Mouse (Mus musculus): ENCODE results near the gene Arhgef17. TPM values are rescaled to one million over a fixed set of nuclear protein-coding genes. Genes with fewer than 3 reads are reported as not detected.

Gene Arhgef17
- total RNA-seq, 2 experiments from 2014 or later: 134 to 142 TPM

GRCm38 (mm10) chr7:100836657-100837056 lies 95.2 kb downstream of the Arhgef17 start:
- DNase-seq (ENCODE audit: extremely low spot score in 1 of 2, low spot score in 2 of 2): no peak
- Histone ChIP-seq H3K27ac (no peak overlapping the region), H3K4me3 (no peak overlapping the region)
- intact Hi-C loops (cut with DNase I): no loop called here
- TF ChIP-seq CTCF (IDR thresholded peaks at IDR 0.05): no peak

GRCm38 (mm10) chr7:100835711-100836110 lies 96.2 kb downstream of the Arhgef17 start:
- intact Hi-C loops (cut with DNase I): no loop called here
- no peak for DNase-seq (ENCODE audit: extremely low spot score in 1 of 2, low spot score in 2 of 2)
- Histone ChIP-seq H3K27ac (no peak overlapping the region), H3K4me3 (no peak overlapping the region)
- no peak for TF ChIP-seq CTCF (IDR thresholded peaks at IDR 0.05)

DNA sequence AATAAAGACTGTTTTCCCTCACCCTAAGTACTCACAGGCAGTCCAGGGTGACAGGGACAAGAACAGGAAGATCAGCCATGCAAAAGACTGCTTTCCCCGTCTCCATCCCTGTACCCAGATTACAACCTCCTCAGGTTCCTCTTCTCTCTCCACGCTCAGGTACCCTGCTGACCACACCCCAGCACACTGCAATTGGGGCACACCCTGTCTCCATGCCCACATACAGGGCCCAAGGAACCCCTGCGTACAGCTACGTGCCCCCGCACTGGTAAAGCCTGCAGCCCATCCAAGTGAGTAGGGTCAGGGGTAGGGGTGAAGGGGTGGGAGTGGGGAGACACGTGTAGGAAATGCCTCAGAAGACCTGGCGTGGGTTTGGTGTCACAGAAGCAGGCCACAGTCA lies 96.7 kb downstream of the Arhgef17 start:
- no peak for TF ChIP-seq CTCF (IDR thresholded peaks at IDR 0.05)
- intact Hi-C loops (cut with DNase I): no loop called here
- DNase-seq (ENCODE audit: extremely low spot score in 1 of 2, low spot score in 2 of 2): no peak

GRCm38 (mm10) chr7:100833859-100834258 lies 98.0 kb downstream of the Arhgef17 start:
- TF ChIP-seq CTCF (IDR thresholded peaks at IDR 0.05): no peak
- DNase-seq (ENCODE audit: extremely low spot score in 1 of 2, low spot score in 2 of 2): no peak
- Histone ChIP-seq H3K27ac (no peak overlapping the region), H3K4me3 (no peak overlapping the region)
- intact Hi-C loops (cut with DNase I): no loop called here

More for the DNA sequence above, 96.7 kb downstream of the Arhgef17 start:
- Histone ChIP-seq H3K27ac (no peak overlapping the region), H3K4me3 (no peak overlapping the region)

DNA sequence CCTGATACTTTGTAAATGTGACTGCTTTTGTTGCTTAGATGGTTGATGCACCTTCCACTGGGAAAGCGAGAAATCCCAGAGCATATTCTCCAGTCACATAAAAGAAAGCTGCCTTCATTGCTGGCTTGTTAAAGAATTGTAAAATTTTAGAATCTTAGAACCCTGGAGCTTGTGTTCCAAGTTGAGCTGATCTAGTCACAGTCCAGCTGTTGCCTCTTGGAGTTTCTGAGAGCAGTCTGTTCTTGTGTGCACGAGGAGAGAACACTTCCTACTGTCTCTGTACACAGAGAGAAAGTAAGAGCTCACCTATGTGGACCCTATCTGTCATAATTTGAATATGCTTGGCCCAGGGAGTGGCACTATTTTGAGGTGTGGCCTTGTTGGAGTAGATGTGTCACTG lies 103.4 kb downstream of the Arhgef17 start:
- intact Hi-C loops (cut with DNase I): no loop called here
- Histone ChIP-seq H3K4me3 (no peak overlapping the region), H3K27ac (peak overlapping the region; percentile 58)
- no peak for DNase-seq (ENCODE audit: extremely low spot score in 1 of 2, low spot score in 2 of 2)
- TF ChIP-seq CTCF (IDR thresholded peaks at IDR 0.05): no peak

DNA sequence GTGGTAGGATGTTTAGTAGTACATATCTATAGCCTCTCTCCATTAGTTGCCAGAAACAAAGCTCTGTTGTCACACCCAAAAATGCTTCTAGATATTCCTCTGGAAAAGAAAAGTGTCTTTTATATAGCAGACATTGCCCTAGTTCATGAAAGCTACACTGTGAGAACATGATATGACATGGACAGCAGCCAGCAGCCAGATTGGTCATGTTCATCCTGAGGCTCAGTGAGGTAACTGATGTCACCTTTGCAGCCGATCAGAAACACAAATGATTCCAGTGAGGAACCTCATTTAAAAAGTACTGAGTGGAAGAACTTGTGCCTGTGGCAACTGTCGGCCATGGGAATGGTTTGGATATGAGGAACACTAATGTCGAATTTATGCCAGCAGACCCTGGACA lies 107.2 kb downstream of the Arhgef17 start:
- intact Hi-C loops (cut with DNase I): no loop called here
- no peak overlapping the region for H3K27ac ChIP-seq
- DNase-seq (ENCODE audit: extremely low spot score in 1 of 2, low spot score in 2 of 2): no peak
- H3K4me3 ChIP-seq: no peak overlapping the region
- TF ChIP-seq CTCF (IDR thresholded peaks at IDR 0.05): no peak

Small RNAs within 50 kb of the gene (microRNA-seq; reads per million reads assigned to microRNA genes)
- gene Mir3102: 787 to 933 reads per million in 2 experiments

Other genes with a start within 250 kb of the Arhgef17 start
- 100 to 1,000 TPM; 215 to 220 TPM for gene Fam168a, start 225.5 kb downstream of the Arhgef17 start, total RNA-seq (2021)
- gene Relt, start 68.7 kb downstream of the Arhgef17 start, total RNA-seq (2021): 10 to 100 TPM; 14.1 to 18.6 TPM
- gene P2ry6, start 42.5 kb upstream of the Arhgef17 start, total RNA-seq (2021): 1 to 10 TPM; 2.3 to 4.0 TPM
- gene P2ry2, start 80.8 kb upstream of the Arhgef17 start, total RNA-seq (2021): under 1 TPM; 0.68 to 0.82 TPM
- gene Fchsd2, start 160.8 kb upstream of the Arhgef17 start, total RNA-seq (2021): 10 to 100 TPM; 40.5 to 41.6 TPM

All from left cerebral cortex, adult 2 months (tissue).